Mouse (Mus musculus) gastrocnemius, adult 8-10 months (tissue): Measurements from ENCODE around the gene Camk2n2. TPM values are rescaled to one million over a fixed set of nuclear protein-coding genes. Genes with fewer than 3 reads are reported as not detected.
"Not testable (repeated sequence)": the region's sequence is repeated elsewhere in the genome, so short reads cannot be mapped to it uniquely, and the experiment has no call there.

Experiments
- DNase-seq, 2 experiments: peaks; one replicate each; pipeline ENCODE4 v3.0.0; 2022; ENCODE audit warnings: low spot score in 2 of 2
- total RNA-seq, 4 experiments: library from RNA; stranded (reverse); gene quantifications; 2 replicates each; pipeline ENCODE4 v1.2.4; 2022

Camk2n2 gene
- 1 to 10 TPM in 1 of 4 experiments, under 1 TPM in 3; 0.41 to 1.5 (median 0.51) TPM for total RNA-seq

DNA sequence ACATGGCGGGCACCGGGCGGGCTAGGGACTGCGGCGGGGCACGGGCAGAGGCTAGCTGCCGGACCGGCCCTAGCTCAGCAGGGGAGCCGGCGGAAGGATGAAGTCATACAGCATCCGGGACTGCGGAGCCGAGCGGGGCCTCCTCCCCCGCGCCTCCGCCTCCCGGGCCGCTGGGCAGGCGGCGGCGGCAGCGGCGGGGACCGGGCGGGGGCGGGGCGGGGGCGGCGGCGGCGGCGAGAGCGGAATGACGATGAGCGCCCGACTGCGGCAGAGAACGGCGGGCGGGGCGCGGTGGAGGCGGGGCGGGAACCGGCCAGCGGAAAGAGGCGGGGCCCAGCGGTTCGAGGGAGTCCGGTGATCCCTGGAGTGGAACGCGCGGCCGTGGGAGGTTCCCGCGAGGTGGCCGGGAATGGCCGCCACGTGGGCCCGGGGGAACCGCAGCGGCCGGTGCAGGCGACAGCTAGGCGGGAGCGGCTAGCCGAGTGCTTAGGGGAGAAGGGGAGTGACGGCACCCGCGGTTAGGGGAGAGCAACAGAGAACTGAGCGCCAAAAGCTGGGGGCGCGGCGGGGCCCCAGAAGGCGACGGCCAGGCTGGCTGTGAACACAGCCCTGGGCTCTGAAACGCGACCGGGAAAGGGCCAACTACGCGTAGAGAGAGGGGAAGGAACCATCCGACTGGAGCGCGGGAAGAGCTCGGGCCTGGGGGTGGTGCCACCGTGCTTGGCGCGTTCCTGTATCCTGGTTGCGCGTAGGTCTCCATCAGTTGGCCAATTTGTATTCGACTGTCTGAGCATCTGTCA is at the start of gene Camk2n2:
Camk2n2 (minus strand) TSS at position 97 of the 800 bp plus-strand sequence.
- peak in 1 of 2 experiments; percentile 40 for DNase-seq

DNA sequence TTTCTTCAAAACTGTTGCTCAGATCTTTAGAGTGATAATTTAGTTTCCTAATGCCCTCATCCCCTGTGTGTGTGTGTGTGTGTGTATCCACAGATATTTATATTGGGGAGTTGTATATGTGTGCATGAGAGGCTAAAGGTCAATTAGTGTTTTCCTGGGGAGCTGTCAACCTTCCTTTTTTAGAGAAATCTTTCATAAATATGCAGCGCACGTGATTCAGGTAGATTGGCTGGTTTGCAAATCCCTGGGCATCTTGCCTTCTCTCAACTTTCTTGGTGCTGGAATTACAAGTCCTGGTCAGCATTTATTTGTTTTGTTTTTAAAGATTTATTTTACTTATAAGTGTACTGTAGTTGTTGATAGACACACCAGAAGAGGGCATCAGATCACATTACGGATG is 49.2 kb upstream of the Camk2n2 start:
- no peak for DNase-seq

DNA sequence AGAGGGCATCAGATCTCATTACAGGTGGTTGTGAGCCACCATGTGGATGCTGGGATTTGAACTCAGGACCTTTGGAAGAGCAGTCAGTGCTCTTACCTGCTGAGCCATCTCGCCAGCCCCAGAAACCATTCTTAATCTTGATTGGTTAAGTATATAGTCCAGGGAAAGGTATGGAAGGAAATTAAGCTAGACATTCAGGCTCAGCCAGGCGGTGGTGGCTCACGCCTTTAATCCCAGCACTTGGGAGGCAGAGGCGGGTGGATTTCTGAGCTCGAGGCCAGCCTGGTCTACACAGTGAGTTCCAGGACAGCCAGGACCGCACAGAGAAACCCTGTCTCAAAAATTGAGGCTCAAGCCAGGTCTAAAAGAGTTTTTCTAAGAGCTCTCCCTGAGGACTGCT is 46.9 kb upstream of the Camk2n2 start, which contains the start of gene Eif4g1:
Eif4g1 (plus strand) TSS at position 301 of the 400 bp plus-strand sequence.
- DNase-seq, result not testable (repeated sequence)

DNA sequence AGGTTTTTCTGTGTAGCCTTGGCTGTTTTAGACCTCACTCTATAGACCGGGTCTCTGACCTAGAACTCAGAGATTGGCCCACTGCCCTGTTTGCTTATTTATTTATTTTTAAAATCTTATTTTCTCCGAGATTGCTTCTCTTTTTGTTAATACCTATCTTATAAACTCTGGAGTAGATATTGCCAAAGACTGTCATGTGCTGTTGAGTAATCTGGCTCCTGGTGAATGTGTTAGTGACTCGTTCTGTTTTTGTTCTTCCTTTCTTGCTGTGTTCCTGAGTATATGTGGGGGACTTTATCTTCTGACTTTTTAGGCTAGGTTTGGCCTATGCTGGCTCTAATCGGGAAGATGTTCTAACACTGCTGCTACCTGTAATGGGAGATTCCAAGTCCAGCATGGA is 36.6 kb upstream of the Camk2n2 start:
- no peak for DNase-seq

DNA sequence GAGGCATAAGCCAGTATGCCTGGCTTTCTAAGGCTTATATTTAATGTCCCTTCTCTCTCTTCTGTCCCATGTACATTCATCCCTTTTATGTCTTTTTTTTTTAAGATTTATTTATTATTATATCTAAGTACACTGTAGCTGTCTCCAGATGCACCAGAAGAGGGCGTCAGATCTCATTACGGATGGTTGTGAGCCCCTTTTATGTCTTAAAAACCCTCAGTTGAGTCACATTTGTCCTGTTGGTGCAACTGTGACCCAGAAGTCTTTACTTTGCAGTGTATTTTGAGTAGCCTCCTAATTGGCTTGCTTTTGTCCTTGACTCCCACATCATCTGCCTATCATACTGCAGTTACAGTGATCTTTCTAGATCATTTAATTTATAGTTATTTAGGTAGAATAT is 32.2 kb upstream of the Camk2n2 start:
- DNase-seq, result no peak

DNA sequence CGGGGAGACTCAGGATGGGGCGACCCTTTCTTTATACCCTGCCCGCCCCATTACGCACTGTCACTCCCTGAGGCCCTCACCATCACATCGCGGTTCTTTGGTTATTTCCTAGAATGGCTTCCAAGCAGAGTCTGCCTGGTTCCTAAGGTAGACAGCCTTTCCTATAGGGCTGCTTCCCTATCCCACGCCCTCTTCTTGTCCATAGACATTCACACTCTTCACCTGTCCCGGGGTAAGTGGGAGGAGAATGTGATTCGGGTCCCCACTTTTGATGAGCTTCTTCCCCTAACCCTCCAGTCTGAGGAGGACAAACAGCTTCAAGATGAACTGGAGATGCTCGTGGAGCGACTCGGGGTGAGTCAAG is 30.8 kb upstream of the Camk2n2 start:
- no peak for DNase-seq

DNA sequence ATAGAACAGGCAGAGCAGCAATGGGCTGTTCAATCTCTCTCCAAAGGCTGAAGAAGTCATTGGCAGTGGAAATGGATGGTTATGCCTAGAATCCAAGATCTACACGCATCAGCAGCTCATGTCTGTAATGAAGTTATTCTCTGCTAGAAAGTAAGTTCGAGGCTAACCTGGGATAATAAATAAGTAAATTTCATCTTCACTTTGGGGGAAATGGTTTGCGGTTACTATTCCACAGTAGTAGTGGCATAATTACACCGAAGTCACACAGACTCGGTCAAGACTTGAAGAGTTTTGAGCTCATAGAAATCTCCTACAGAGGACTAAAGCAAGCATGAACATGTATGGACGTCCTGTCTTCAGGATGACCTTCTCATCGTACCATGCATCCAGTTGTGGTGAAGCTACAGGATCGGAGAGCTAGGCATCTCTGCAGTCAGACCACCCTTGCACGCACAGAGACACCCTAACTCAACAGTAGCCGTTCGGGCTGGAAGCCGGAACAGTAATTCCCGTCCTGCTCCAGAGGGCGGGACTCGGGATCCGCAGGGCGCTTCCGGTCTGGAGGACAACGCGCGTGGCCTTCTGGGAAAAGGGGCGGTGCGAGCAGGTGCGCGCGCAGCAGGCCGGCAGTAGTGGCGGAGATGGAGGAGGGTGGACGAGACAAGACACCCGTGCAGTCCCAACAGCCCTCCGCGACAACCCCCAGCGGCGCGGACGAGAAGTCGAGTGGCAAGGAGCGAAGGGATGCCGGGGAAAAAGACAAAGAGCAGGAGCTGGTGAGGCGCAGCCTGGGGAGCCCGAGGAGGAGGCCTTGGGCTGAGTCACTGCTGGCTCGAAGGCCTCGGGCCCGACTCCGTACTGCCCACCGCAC is 30.2 kb upstream of the Camk2n2 start, which contains the start of gene Psmd2:
Psmd2 (plus strand) TSS at position 577 of the 871 bp plus-strand sequence.
- peak; percentile 90 to 94 for DNase-seq

DNA sequence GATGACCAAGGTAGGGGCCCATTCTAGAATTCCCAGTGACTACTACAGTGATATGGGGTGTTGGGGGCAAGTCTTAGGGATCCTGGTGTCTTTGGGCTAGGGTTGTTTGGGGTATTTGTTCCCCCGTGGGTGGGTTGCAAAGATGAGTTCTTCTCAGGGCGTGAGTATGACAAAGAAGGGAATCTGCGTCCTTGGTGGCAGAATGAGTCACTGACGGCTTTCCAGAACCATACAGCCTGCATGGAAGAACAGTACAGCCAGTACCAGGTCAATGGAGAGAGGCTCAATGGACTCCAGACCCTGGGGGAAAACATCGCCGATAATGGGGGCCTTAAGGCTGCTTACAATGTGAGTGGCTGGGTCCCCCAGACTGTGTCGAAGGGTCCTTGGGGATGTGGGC is 22.8 kb upstream of the Camk2n2 start:
- DNase-seq, result no peak

DNA sequence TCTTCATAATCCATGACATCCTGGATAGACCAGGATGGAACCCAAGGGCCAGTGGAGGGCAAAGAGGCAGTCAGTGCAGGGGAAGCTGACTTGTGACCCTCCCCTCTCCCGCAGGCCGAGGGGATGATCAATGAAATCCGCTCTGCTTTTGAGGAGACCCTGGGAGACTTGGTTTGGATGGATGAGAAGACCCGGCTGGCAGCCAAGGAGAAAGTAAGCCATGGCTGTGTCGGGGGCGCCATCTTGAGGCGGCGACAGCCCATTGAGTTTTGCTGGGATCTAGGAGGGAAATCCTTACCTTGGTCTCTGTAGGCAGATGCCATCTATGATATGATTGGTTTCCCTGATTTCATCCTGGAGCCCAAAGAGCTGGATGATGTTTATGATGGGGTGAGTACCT is 21.1 kb upstream of the Camk2n2 start:
- peak; percentile 39 to 49 for DNase-seq

DNA sequence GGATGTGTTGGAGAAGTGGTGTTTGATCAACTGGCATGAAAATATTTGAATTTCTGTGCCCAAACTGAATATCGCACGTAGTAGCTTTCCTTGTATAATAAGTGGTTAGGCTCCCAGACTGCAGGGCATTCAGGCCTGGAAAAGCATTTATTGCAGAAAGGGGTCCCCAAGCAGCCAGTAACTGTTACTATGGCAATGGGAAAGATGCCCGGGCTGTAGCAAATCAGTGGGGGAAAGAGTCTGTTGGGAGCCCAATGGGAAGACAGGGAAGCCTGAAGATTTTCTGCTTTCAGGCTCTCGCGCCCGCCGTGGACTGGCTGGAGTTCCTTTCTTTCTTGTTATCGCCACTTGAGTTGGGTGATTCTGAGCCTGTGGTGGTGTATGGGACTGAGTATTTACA is 17.3 kb upstream of the Camk2n2 start:
- DNase-seq, result no peak

DNA sequence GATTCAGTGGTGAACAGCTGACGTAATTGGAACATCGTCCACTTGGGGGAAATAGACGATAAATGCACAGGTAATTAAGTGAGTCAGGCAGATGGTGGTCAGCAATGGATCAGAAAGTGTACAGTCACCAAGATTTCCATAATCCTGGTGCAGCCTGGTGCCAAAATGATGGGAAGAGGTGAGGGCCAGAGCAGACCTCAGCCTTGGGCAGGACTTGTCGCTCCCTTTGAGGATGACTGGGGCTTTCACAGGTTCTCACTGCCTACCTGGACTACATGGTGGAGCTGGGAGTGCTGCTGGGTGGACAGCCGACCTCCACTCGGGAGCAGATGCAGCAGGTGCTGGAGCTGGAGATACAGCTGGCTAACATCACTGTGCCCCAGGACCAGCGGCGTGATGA is 16.3 kb upstream of the Camk2n2 start:
- DNase-seq, result no peak

DNA sequence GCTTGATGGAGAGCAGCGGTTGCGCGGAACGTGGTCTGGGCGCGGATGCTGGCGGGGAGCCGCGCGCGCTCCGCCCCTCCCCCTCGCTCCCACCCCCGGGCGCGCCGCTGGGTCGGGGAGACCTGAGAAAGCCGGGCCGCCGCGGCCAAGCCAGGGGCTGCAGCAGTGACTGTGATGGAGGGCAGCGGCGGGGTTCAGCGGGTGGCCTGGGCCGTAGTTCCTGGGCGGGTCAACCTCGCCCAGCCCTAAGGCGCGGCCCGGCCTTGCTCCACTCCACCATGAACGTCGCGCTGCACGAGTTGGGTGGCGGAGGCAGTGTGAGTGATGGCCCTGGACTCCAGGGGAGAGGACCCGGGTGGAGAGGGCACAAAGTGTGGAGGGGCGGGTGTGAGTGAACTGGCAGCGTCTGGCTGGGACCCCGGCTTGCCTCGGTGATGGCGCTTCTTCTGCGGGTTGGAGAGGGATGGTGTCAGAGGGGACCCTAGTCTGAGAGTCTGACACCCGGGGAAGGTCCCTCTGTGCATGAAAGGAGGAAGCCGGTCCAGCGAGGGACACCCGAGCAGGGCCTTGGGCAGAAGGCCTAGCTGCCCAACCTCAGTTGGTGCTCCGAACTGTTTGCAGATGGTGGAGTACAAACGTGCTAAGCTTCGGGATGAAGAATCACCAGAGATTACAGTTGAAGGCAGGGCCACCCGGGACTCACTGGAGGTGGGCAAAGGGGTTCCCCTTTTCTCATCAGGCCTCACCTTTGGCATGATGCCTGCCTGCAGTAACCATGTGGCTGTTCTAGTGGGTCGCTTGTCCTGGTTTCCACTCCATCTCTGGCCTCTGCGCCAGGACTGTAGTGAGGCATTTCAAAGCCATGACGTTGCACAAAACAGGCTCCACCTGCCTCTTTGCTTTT is 8.9 kb upstream of the Camk2n2 start, which contains the start of gene Ece2:
Ece2 (plus strand) TSS at position 98 of the 904 bp plus-strand sequence.
- DNase-seq, result no peak

DNA sequence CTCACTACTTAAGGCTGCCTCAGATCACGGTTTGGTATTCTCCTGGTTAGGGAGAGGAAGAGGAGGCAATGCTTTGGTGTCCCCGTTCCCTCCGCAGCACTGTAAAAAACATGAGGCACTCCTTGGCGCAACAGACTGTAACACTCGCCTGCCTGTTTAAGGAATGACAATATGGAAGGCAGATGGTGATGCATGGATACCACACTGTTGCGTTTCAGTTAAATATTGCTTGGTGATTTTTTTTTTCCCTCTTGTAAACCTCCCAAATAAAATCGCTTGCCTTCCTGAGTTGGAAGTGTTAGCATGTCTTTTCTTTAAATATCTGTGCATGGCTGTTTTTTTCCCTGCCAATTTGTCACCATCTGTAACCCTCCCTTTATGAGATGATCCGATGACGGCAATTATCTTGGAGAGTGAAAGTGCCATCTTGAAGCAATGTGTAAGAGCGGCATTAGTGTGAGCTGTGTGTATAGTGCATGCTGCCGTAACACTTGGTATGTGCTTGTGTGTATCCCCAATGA is 7.8 kb upstream of the Camk2n2 start:
- no peak for DNase-seq

DNA sequence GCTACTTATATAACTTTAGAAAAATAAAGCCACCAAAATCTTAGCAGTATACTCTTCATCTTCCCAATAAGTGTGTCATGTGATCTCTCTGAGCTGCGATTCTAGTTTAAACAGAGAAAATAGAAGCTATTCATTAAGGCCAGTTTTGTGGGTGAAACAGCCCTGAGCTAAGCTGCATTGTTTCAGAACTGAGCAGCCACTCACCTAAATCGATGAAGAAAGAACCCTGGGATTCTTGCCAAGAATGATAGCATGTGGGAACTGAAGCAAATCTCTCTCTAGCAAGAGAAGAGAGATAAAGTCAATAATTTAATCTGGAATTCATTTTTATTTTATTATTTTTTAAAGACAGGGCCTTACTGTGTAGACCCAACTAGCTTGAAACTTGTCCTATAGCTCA is 2.1 kb upstream of the Camk2n2 start:
- DNase-seq, result no peak

DNA sequence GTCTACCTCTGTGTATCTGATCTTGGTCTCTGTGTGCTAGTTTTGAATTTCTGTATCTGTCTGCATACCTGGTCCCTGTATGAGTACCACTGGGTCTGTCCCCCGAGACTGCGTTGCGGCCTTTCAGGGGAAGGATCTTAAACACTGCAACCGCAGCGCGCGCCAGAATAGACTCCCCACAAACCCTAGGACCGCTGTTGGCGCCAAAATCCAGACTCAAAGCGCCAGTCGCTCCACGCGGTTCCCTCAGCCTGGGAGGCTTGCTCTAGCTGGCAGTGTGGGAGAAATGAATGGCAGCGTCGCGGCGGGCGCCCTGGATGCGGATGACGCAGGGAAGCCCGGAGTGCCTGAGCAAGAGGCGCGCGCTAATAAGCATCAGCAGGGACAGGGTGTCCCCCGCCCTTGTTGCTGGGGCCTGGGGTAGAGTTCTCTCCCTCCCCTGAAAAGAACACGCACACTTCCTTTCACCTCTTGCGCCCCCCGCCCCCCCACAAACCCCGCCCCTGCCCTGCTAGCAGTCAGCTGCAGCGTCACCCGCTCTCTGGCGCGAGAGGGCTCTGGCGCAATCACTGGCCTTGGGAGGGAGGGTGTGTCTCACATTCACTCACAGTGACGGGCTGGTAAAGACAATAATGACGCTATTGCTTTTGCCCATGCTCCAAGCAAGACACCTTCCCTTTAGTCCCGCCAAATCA is 1.1 kb upstream of the Camk2n2 start:
- no peak for DNase-seq

DNA sequence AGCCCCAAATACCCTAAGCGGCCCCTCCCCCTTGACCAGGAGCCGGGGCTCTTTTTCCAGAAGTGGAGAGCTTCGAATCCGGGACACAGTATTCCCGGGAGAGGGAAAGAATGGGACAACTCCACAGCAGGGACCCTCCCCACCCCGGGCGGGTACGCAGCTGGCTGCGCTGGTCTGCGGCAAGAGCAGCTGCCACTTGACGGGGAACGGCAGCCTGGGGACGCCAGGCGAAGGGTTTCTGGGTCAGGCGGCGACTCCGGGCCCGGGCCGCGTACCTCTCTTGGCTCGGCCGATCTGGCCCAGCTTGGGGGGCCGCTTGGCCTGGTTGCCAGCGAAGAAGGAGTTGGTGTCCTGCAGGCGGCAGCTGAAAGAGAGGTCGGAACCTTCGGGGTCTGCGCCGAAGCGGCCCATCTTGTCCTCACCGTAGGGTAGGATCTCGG is 316 bp downstream of the Camk2n2 start:
- DNase-seq, result no peak

DNA sequence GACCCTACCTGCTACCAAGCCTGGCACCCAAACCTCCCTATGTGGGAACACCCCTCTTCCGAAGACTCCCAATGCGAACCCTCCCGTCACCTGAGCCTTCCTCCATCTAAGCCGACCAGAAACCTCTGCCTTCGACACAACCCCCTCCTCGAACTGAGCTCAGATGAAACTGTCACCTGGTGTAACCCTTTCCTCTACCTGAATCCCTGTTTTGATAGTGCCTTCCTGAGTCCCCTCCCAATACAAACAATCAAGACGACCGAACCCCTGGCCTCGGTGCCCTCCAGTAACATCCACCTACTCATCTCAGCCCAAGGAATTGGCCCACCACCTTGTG is 720 bp downstream of the Camk2n2 start:
- DNase-seq, result no peak

DNA sequence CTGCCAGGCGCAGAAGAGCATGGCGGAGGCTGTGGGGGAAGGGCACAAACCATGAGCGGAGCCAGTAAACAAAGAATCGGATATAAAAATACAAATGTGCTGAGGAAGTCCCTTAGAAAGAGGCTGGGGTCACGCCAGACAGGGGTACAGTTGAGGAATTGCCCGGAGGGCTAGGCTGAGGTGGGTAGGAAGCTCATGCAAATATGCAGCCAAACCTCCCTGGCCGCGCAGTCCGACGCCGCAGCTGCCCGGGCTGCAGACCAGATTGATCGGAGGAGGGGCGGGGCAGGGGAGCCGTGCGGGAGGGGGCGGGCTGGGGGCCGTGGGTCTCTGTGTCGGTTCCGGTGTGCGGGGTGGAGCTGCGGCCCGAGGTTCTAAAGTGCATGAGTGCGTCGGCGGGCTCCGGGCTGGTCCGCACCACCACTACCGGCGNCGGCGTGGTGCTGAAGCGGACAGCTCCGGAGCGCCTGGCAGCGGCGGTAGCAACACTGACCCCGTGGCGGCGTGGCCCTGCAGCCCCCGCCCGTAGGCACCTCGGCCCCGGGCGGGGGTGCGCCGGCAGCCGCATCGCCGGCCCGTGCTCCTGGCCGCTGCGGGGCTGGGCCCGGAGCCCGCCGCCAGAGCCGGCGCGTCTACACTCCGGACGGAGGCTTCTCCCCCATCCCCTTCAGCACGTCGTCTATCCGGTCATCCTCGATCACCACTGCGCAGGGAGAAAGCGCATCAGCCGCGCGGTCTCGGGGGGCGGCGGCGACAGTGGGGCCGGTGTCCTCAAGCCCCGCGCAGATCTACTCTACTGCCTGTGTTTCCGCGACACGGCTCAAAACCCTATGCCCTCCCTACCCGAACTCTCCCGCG is 1.3 kb downstream of the Camk2n2 start:
- DNase-seq, result no peak
